Mouse (Mus musculus): ENCODE data around the gene Fam83d. TPM values are rescaled to one million over a fixed set of nuclear protein-coding genes. Genes with fewer than 3 reads are reported as not detected.

Fam83d gene
- polyA plus RNA-seq, 1 experiment from 2014 or later, result 25.4 TPM

DNA sequence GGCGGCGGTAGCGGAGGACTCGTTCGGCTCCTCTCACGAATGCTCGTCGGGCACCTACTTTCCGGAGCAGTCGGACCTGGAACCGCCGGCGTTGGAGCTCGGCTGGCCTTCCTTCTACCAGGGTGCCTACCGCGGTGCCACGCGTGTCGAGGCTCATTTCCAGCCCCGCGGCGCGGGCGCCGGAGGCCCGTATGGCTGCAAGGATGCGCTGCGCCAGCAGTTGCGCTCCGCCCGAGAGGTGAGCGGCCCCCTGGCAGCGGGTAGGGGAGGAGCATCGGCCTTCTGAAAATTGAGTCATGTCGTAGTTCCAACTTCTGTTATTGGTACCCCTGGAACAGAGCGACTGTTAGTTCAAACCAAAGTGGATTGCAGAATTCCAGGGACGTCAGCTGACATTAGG, 457 bp downstream of the Fam83d start:
- Histone ChIP-seq H3K4me1 (ENCODE audit: control insufficient read depth, insufficient read depth, low read length) (peaks cover 28% of the 10 kb centered on the region), H3K4me3 (ENCODE audit: low read depth, low read length) (peak overlapping the region; percentile 66), H3K36me3 (ENCODE audit: control insufficient read depth, insufficient read depth, low read length) (0 out of 2 replicates have a peak, but pooled peaks cover 3% of the 10 kb centered on the region), H3K27me3 (replicated peaks; ENCODE audit: control insufficient read depth, insufficient read depth, low read length) (no peaks in the 10 kb centered on the region), H3K27ac (ENCODE audit: low read depth, low read length) (peak overlapping the region; percentile 60; the same call in 1 of the 2 replicates), H3K9me3 (replicated peaks; ENCODE audit: control insufficient read depth, low read length) (no peaks in the 10 kb centered on the region), H3K9ac (ENCODE audit: low read length) (peak overlapping the region; percentile 70), H3K4me2 (ENCODE audit: low read length) (peak overlapping the region; percentile 97)
- ATAC-seq (peak; percentile 29), DNase-seq (ENCODE audit: low spot score) (peak; percentile 46)
- WGBS, result 0% methylated on average over 37 of the region's 37 CpGs

DNA sequence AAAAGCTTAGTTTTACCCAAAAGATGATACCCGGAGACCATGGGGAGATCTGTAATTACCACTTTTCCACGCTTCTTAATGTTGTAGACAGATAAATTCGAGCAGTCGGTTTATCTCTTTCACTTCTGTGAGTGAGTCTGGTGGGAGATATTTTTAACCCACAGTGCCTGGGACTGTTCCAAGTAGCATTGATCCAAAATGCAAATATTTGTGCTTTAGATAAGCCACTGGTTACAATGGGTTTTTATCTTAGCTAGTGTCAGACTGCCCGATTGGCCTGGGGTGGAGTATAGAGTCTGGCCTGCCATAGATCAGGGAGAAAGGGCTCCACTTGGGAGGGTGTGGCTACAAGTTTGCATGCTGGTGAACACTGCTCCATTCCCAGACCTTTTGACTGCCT, 878 bp downstream of the Fam83d start:
- peaks cover 28% of the 10 kb centered on the region for H3K4me1 ChIP-seq (ENCODE audit: control insufficient read depth, insufficient read depth, low read length)
- H3K4me3 ChIP-seq (ENCODE audit: low read depth, low read length), result peak overlapping the region; percentile 66
- peak overlapping the region; percentile 97 for H3K4me2 ChIP-seq (ENCODE audit: low read length)
- no peak overlapping the region for H3K27ac ChIP-seq (ENCODE audit: low read depth, low read length)
- WGBS, result 11% methylated on average over 5 of the region's 5 CpGs
- 0 out of 2 replicates have a peak, but pooled peaks cover 3% of the 10 kb centered on the region for H3K36me3 ChIP-seq (ENCODE audit: control insufficient read depth, insufficient read depth, low read length)
- no peak for DNase-seq (ENCODE audit: low spot score)
- peak overlapping the region; percentile 70 for H3K9ac ChIP-seq (ENCODE audit: low read length)
- ATAC-seq, result no peak
- no peaks in the 10 kb centered on the region for H3K9me3 ChIP-seq (replicated peaks; ENCODE audit: control insufficient read depth, low read length)
- H3K27me3 ChIP-seq (replicated peaks; ENCODE audit: control insufficient read depth, insufficient read depth, low read length), result no peaks in the 10 kb centered on the region

DNA sequence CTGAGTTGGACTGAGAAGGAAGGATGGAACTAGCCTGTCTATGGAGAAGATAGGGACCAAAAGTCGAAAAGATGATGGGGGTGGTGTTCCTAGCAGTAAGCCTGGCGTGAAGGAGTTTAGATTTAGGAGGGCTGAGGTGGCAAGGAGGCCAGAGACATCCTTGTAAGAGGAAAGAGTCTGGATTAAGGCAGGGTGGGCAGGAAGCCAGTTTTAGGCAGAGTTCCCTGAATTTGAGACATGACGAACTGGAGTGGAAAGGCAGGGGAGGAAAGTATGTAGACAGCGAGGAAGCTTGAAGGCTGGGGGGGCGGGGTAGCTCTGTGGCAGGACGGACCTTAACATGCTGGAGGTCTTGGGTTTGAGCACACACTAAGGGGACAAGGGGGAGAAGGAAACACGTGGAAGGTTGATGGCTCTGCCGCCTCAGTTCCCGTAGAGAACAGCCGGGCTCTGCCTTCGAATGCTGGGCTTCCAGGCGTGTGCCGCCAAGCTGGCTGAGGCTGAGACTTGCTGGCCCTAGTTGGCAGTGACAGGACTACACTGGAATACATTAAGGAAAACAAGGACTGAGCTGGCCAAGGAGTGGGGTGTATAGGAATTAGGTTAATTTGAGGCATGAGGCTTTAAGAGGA, 2.3 kb downstream of the Fam83d start:
- Histone ChIP-seq H3K4me3 (ENCODE audit: low read depth, low read length) (peak overlapping the region; percentile 66), H3K9me3 (replicated peaks; ENCODE audit: control insufficient read depth, low read length) (no peaks in the 10 kb centered on the region), H3K9ac (ENCODE audit: low read length) (peak overlapping the region; percentile 70; the same call in 1 of the 2 replicates), H3K27ac (ENCODE audit: low read depth, low read length) (no peak overlapping the region), H3K4me2 (ENCODE audit: low read length) (peak overlapping the region; percentile 97), H3K36me3 (ENCODE audit: control insufficient read depth, insufficient read depth, low read length) (0 out of 2 replicates have a peak, but pooled peaks cover 6% of the 10 kb centered on the region), H3K27me3 (replicated peaks; ENCODE audit: control insufficient read depth, insufficient read depth, low read length) (no peaks in the 10 kb centered on the region), H3K4me1 (ENCODE audit: control insufficient read depth, insufficient read depth, low read length) (peaks cover 28% of the 10 kb centered on the region)
- no peak for ATAC-seq
- 25% methylated on average over 13 of the region's 13 CpGs for WGBS
- peak; percentile 64 for DNase-seq (ENCODE audit: low spot score)

DNA sequence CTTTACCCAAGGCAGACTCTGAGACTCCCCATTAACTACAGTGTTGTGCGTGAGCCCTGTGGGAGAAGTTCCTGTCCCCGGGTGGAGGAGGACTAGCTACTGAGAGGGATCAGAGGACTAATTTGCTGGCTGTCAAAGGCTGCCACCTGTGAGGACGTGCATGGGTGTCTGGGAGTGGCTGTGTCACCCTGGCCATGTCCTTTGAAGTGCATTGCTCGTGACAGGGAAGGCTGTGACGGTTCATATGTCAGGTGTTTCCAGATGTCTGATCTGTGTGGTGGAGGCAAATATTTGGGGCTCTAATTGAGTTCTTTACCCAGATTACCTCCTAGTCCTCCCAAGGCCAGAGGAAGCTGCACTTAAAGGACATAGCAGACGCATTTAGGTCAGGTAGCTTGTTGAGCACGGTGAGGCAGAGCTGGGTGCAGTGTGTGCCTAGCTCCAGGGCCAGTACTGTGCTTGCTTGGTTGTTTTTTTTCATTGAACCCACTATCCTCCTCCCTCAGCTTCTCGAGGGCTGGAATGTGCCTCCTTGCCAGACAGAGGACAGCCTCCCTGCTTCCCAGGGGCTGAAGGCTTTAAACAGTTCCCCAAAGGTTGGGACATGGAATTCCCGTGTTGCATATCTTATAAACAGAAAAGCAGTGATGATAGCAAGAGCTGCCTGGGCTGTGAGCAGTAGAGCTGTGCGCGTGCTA, 3.3 kb downstream of the Fam83d start:
- ATAC-seq (no peak), DNase-seq (ENCODE audit: low spot score) (no peak)
- 64% methylated on average over 11 of the region's 11 CpGs for WGBS
- peaks cover 28% of the 10 kb centered on the region for H3K4me1 ChIP-seq (ENCODE audit: control insufficient read depth, insufficient read depth, low read length)
- no peak overlapping the region for H3K4me3 ChIP-seq (ENCODE audit: low read depth, low read length)
- H3K4me2 ChIP-seq (ENCODE audit: low read length), result peak overlapping the region; percentile 97
- H3K27ac ChIP-seq (ENCODE audit: low read depth, low read length), result no peak overlapping the region
- peak overlapping the region; percentile 7; the same call in 1 of the 2 replicates for H3K9ac ChIP-seq (ENCODE audit: low read length)
- no peaks in the 10 kb centered on the region for H3K9me3 ChIP-seq (replicated peaks; ENCODE audit: control insufficient read depth, low read length)
- H3K27me3 ChIP-seq (replicated peaks; ENCODE audit: control insufficient read depth, insufficient read depth, low read length), result no peaks in the 10 kb centered on the region
- H3K36me3 ChIP-seq (ENCODE audit: control insufficient read depth, insufficient read depth, low read length), result 0 out of 2 replicates have a peak, but pooled peaks cover 12% of the 10 kb centered on the region

DNA sequence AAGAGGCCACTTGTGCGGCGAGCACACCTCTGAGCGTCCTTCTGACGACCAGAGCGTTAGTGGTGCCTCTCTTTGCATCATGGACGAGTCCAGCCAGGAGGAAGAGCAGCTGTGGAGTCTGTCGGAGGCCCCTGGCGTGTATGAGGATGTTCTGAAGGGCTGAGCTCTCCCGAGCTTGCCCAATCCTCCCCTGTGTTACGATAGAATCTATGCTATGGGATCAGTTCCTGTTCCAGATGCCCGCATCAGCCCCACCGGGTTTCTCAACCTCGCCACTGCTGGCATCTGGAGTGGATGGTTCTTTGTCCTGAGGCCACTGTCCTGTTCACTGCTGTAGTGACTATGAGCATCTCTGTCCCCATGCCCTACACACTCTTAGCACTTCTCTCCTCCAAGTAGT, 4.9 kb downstream of the Fam83d start:
- Histone ChIP-seq H3K4me1 (ENCODE audit: control insufficient read depth, insufficient read depth, low read length) (peaks cover 28% of the 10 kb centered on the region), H3K9ac (ENCODE audit: low read length) (no peak overlapping the region), H3K9me3 (replicated peaks; ENCODE audit: control insufficient read depth, low read length) (no peaks in the 10 kb centered on the region), H3K4me2 (ENCODE audit: low read length) (no peak overlapping the region), H3K36me3 (ENCODE audit: control insufficient read depth, insufficient read depth, low read length) (peaks cover 14% of the 10 kb centered on the region; the same call in 1 of the 2 replicates), H3K27ac (ENCODE audit: low read depth, low read length) (no peak overlapping the region), H3K27me3 (replicated peaks; ENCODE audit: control insufficient read depth, insufficient read depth, low read length) (no peaks in the 10 kb centered on the region), H3K4me3 (ENCODE audit: low read depth, low read length) (no peak overlapping the region)
- DNase-seq (ENCODE audit: low spot score) (no peak), ATAC-seq (no peak)
- 79% methylated on average over 13 of the region's 13 CpGs for WGBS

DNA sequence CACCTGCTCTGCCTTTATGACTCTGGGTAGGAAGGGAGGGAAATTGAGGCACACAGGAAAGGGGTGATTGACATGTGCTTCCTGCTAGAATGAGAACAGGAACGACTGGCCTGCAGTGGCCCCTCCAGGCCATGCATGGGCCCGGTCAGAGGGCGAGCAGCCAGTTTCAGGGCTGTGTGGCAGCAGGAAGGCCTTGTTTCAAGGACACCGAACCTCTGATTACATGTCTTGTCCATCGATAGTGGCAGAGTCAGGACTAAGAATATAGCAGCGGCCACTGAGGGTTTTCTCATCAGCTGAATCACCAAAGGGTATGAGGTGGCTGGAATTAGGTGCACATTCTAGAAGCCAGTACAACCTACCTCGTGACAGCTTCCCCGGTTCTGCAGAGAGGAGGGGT, 7.0 kb downstream of the Fam83d start:
- WGBS, result 81% methylated on average over 8 of the region's 8 CpGs
- Histone ChIP-seq H3K4me1 (ENCODE audit: control insufficient read depth, insufficient read depth, low read length) (peaks cover 17% of the 10 kb centered on the region), H3K9ac (ENCODE audit: low read length) (no peak overlapping the region), H3K27me3 (replicated peaks; ENCODE audit: control insufficient read depth, insufficient read depth, low read length) (no peaks in the 10 kb centered on the region), H3K4me3 (ENCODE audit: low read depth, low read length) (no peak overlapping the region), H3K36me3 (ENCODE audit: control insufficient read depth, insufficient read depth, low read length) (peaks cover 20% of the 10 kb centered on the region), H3K27ac (ENCODE audit: low read depth, low read length) (no peak overlapping the region), H3K9me3 (replicated peaks; ENCODE audit: control insufficient read depth, low read length) (no peaks in the 10 kb centered on the region), H3K4me2 (ENCODE audit: low read length) (no peak overlapping the region)
- DNase-seq (ENCODE audit: low spot score), result no peak
- no peak for ATAC-seq

DNA sequence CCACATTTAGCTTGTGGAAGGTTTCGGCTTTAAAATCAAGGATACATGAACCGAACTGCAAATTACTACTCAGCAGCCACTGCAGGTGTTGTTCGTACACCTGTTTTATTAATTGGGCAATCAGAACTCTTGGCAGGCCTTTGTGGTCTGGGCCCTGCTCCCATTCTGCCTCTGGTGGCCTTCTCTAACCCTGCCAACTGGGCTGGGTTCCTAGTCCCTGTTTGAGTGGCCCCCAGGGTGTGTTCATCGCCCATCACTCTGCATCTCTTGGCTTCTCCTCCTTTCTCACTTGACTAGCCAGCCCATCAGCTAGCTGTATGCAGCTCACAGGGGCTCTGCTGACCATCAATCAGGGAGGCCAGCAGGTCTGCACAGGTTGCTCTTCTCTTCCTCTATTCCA, 8.8 kb downstream of the Fam83d start:
- DNase-seq (ENCODE audit: low spot score) (no peak), ATAC-seq (no peak)
- Histone ChIP-seq H3K27me3 (replicated peaks; ENCODE audit: control insufficient read depth, insufficient read depth, low read length) (no peaks in the 10 kb centered on the region), H3K27ac (ENCODE audit: low read depth, low read length) (no peak overlapping the region), H3K9me3 (replicated peaks; ENCODE audit: control insufficient read depth, low read length) (no peaks in the 10 kb centered on the region), H3K4me2 (ENCODE audit: low read length) (no peak overlapping the region), H3K36me3 (ENCODE audit: control insufficient read depth, insufficient read depth, low read length) (peaks cover 39% of the 10 kb centered on the region), H3K9ac (ENCODE audit: low read length) (no peak overlapping the region), H3K4me1 (ENCODE audit: control insufficient read depth, insufficient read depth, low read length) (no peaks in the 10 kb centered on the region), H3K4me3 (ENCODE audit: low read depth, low read length) (no peak overlapping the region)
- 88% methylated on average over 4 of the region's 4 CpGs for WGBS

DNA sequence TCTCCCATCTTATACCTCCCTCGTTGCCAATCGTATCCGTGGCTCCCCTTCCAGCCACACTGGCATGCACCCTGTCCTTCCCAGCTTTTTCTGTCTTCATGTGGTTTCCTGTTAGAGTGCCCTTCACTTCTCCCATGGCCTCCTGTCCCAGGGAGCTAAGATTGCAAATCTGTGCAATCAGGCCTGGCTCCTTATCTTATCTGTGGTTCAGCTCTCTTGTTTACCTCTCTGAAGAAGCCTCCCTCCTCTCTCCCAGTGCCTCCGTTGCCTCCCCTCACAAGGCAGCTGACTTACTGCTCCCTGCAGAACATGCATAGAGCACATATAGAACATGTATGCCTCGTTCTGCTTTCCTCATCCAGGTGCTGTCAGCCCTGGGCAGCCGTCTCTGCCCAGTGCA, 9.6 kb downstream of the Fam83d start:
- Histone ChIP-seq H3K36me3 (ENCODE audit: control insufficient read depth, insufficient read depth, low read length) (peaks cover 43% of the 10 kb centered on the region), H3K27me3 (replicated peaks; ENCODE audit: control insufficient read depth, insufficient read depth, low read length) (no peaks in the 10 kb centered on the region), H3K4me2 (ENCODE audit: low read length) (no peak overlapping the region), H3K9ac (ENCODE audit: low read length) (no peak overlapping the region), H3K4me3 (ENCODE audit: low read depth, low read length) (no peak overlapping the region), H3K4me1 (ENCODE audit: control insufficient read depth, insufficient read depth, low read length) (no peaks in the 10 kb centered on the region), H3K9me3 (replicated peaks; ENCODE audit: control insufficient read depth, low read length) (no peaks in the 10 kb centered on the region), H3K27ac (ENCODE audit: low read depth, low read length) (no peak overlapping the region)
- ATAC-seq (no peak), DNase-seq (ENCODE audit: low spot score) (no peak)
- 83% methylated on average over 6 of the region's 6 CpGs for WGBS

DNA sequence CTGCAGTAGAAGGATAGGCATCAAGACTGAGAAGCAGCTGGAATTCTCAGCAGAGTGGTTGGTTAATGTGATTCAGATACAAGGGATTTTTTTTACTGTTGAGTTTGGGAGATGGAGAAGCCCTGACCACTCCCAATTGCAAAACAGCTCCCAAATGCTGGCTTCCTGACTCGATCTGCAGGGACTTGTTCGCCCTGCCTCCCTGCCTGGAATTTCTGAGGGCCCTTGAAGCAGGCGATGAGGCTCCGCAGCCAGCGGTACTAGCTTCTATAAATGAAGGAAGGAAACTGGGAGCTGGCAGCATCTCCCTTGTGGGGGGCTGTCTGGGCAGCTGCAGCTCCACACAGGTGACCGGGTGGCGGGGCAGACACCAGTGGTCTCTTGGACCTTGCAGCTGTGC, 10.5 kb downstream of the Fam83d start:
- Histone ChIP-seq H3K9me3 (replicated peaks; ENCODE audit: control insufficient read depth, low read length) (no peaks in the 10 kb centered on the region), H3K36me3 (ENCODE audit: control insufficient read depth, insufficient read depth, low read length) (peaks cover 47% of the 10 kb centered on the region), H3K4me2 (ENCODE audit: low read length) (no peak overlapping the region), H3K27me3 (replicated peaks; ENCODE audit: control insufficient read depth, insufficient read depth, low read length) (no peaks in the 10 kb centered on the region), H3K4me3 (ENCODE audit: low read depth, low read length) (no peak overlapping the region), H3K27ac (ENCODE audit: low read depth, low read length) (no peak overlapping the region), H3K4me1 (ENCODE audit: control insufficient read depth, insufficient read depth, low read length) (no peaks in the 10 kb centered on the region), H3K9ac (ENCODE audit: low read length) (no peak overlapping the region)
- ATAC-seq, result no peak
- DNase-seq (ENCODE audit: low spot score), result no peak
- WGBS, result 84% methylated on average over 7 of the region's 7 CpGs
